Mouse (Mus musculus) NIH3T3 (cell line): ENCODE data around the gene Vmn1r15.

Source experiments
- DNase-seq: peaks from one replicate; pipeline ENCODE4 v3.0.0-alpha.2; 2012; ENCODE audit warnings: low read depth

The Vmn1r15 gene

DNA sequence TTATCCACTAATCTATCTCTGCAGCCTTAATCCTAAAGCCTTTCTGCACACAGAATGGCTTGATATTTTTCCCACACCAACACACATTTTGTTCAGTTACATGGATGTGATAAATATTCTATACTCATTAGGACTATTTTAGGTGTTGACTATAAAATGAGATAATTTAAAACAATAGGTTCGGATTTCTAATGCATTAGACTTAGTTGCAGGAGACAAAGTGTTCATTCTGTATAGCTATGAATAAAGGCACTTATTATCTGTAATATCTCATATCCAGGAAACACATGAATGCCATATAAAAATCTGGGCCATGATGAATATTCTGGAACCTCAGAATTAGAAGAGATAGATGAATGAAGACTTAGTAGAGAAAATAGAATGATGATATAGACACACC, at the start of gene Vmn1r15:
TSS of gene Vmn1r15 (plus strand) at position 301 of the 400 bp plus-strand sequence.
- no peak for DNase-seq

DNA sequence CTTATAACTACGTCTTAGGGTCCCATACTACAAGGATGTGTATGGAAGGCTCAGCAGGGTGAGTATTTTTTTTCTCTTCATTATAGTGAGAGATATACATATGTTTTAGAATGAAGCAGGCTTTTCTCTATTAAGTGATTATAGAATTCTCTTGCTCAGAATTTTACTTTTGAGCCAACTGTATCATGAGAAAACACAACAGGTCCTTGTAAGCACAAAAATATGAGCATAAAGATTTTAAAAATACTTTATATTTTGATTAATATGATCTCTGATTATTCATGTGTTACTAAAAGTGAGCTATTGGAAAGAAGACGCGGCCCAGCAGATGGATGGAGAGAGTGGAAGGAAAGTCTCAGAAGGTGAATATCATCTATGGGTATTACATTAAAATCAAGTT, 26.4 kb upstream of the Vmn1r15 start, which contains the start of gene Vmn1r14:
TSS of gene Vmn1r14 (plus strand) at position 301 of the 400 bp plus-strand sequence.
- DNase-seq, result no peak

DNA sequence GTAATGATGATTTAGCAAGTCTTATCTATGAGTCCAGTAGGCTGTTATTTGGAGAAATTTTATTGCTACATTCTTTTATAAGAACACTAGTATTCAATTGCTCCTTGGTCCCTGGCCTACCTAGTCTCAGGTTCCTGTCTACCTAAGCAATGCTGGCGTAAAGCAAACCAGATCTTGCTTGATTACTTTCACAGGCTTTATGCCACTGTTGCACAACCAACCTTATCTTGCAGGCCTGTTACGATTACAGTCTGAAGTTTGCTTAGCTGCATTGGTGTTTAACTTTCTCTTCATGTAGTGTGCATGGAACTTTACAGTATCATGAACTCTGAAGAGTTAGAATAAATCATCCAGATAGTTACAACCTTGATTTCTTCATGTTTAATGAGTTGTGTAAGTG, 3.2 kb downstream of the Vmn1r15 start:
- DNase-seq, result no peak

DNA sequence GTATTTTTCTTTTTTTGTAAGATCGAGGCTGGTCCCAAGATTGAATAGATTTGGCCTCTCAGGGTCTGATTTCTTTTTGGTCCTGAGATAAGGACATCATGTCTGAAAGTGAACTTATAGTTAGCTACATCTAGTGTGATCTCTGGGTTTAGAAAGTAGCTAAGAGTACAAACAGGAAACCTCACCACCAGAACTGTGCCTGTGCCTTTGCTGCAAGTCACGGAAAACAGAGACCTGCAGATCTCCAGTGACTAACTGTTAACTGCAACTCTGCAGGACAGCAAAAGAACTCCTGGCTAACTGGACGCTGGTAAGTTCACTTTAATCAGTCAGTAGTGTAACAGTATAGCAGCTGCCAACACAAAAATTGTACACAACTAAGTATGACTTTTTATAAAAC, 14.1 kb downstream of the Vmn1r15 start:
- no peak for DNase-seq

DNA sequence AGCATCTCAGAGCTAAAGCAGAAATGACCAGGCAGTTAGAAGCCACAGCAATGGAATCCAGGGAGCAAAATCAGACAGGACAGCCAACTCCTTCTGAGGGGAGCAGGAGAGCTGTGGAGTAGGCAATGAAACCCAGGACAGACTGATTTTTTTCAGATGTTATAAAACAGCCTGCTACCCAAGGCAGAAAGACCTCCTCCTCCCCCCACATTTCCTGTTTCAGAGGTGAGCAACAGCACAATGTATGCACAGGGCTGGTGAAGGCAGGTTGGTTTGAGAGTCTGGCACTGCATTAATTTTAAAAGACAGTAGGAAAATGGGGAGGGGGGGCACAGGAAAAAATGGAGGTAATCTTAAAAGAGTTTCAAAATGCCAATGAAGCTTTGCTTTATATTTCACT, 14.8 kb downstream of the Vmn1r15 start:
- no peak for DNase-seq

DNA sequence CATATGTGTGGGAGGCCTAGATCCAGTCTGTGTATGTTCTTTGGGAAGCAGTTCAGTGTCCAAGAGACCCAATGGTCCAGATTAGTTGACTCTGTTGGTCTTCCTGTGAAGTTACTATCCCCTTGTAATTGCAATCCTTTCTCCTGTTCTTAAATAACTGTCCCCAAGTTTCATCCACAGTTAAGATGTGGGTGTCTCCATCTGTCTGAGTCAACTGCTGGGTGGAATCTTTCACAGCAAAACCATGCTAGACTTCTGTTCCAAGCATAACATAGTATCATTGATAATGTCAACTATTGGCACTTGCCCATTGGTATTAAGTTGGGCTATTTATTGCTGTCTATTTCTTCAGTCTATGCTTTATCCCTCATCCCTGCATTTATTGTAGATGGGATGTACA, 21.2 kb downstream of the Vmn1r15 start:
- no peak for DNase-seq
